Mouse (Mus musculus) splenic B cell, adult 2 months (primary cell): ENCODE results near the gene Trit1.

Source experiments
- DNase-seq: peaks from one replicate; pipeline ENCODE4 v3.0.0-alpha.2; 2011; ENCODE audit warnings: low read depth, low spot score
- H3K27me3 ChIP-seq: 2 replicates; pipeline ENCODE4 v1.6.1; 2012; ENCODE audit warnings: mild to moderate bottlenecking, low read length, moderate library complexity, mixed read lengths; ENCODE audit not compliant: control insufficient read depth, poor library complexity, insufficient read depth, severe bottlenecking
- H3K36me3 ChIP-seq: 2 replicates; pipeline ENCODE4 v1.6.1; 2012; ENCODE audit warnings: mild to moderate bottlenecking, low read length, moderate library complexity, mixed read lengths; ENCODE audit not compliant: control insufficient read depth, poor library complexity, insufficient read depth, severe bottlenecking

The Trit1 gene

DNA sequence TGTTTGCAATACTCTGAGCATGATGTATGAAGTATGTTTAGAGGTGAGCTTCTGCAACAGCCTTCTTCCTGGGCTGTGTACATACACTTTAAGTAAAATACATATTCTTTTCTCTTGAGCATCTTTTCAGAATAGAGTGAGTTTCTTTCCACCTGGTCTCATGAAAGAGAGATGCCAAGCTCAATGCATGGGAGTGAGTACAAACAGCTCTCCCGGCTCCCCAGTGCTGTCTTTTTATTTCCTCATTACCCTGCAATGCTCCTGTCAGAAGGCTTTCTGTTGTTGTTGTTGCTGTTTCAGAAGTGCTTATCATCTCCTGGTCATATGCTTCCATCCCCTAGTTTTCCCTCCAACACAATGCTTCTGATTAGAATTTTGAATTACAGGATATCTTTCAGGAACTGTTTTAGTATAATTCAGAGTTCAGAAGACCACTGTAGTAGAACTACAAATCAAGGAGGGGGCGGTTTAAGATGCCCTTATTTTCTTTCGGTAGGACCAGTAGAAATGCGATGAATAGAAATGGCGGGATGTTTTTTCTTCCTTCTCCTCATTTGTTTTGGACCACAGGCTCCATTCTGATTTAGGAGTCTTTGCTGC, 3.0 kb upstream of the Trit1 start:
- no peaks in the 10 kb centered on the region for H3K36me3 ChIP-seq
- no peak for DNase-seq
- H3K27me3 ChIP-seq, result no peaks in the 10 kb centered on the region

DNA sequence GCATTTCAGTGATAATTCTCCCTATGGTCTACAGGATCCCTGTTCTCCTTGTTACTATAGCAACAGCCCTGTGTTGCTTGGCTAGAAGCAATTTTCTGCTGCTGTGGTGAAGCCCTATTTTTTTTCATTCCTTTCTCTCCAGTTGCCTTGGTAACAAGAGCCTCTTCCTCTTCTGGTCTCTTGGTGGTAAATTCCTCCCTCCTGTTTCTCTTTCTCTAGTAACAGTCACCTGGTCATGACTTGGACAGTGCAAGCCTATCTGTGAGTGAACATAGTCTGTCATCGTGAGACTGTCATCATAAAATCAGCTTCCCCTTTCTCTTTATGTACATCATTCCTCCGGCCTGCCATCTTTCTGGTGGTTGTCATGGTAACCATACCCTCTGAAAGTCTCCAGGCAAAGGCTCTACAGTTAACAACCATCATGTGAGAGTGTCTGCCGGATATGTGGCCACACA, 2.4 kb upstream of the Trit1 start:
- no peaks in the 10 kb centered on the region for H3K36me3 ChIP-seq
- H3K27me3 ChIP-seq, result no peaks in the 10 kb centered on the region
- peak; percentile 85 for DNase-seq

DNA sequence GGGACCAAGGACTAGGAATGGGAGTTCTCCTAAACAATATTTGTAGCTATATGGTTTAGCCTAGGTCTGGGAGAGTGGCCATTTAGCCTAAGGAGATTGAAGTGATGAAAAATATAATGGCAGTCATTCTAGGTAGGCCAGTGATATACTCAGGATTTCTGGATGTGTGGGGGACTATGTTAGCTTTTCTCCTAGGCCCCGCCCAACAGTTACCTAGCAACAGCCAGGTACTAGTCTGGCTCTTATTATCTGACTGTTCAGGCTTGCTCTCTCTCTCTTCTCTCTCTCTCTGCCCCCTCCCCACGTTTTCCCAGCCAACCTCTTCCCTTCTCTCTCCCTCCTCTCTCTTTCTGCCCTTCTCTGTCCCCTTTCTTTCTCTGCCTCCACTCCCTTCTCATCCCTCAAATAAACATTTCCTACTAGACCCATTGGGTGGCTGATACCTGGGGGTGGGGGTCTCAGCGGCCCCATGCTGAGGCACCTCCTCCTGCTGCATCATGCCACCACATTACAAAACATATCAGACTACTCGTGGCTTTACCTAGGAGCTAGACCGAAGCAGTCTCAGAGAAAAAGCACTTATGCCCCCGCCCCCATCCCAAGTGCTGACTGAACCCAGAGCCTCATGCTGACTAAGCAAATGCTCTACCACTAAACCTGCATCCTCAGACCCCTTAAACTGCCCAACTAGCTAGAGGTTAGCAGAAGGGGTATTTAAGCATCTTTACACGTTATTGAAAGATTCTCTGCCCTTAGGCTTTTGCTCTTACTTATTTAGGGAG, 1.7 kb upstream of the Trit1 start:
- no peaks in the 10 kb centered on the region for H3K36me3 ChIP-seq
- DNase-seq, result no peak
- H3K27me3 ChIP-seq, result no peaks in the 10 kb centered on the region

DNA sequence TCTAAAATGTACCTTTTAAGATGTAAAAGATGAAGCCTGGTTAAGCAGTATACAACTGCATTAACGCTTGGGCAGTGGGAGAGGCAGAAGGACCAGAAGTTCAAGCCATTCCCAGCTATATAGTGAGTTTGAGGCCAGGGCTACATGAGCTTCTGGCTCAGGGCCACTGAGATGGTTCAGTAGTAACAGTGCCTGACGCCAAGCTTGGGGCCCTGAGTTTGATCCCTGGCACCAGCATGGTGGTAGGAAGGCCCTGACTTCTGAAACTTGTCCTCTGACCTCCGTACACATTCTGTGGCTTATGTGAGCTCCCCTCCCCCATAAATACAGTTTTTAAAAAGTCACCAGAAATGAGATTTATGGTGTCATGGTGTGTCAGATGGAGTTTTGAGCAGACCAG, 5.2 kb downstream of the Trit1 start:
- no peaks in the 10 kb centered on the region for H3K27me3 ChIP-seq
- DNase-seq, result no peak
- peaks cover 1% of the 10 kb centered on the region; the same call in 1 of the 2 replicates for H3K36me3 ChIP-seq

DNA sequence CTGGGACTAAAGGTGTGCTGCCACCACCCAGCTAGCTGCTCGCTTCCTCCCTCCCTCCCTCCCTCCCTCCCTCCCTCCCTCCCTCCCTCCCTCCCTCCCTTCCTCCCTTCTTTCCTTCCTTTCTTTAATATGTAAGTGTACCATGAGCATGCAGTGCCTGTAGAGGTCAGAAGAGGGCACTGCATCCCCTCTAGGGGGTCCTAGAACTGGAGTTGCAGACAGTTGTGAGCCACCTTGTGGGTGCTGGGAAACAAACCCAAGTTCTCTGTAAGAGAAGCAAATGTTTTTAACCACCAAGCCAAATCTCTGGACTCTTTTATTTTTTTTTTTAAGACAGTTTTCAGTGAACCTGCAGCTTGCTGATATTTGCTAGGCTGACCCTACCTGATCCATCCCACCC, 6.5 kb downstream of the Trit1 start:
- no peak for DNase-seq
- Histone ChIP-seq H3K36me3 (peaks cover 1% of the 10 kb centered on the region; the same call in 1 of the 2 replicates), H3K27me3 (no peaks in the 10 kb centered on the region)

DNA sequence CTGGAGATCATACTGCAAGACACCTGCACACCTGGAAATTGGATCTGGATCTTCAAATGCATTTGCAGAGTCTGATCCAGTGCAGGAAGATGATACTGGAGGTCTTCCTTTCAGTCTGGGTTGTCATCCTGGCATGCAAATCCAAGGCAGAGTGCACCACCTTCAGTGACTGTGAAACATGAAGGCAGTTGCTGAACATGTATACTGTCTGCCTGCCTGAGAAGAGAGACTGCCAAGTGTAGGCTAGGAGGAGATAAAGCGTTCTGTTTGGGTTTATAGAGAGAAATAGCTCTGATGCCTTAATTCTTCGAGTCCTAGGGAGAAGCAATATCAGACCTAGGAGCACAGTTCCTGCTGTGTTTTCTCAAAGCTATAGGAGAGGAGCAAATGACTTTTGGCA, 9.0 kb downstream of the Trit1 start:
- no peaks in the 10 kb centered on the region for H3K27me3 ChIP-seq
- peak; percentile 26 for DNase-seq
- H3K36me3 ChIP-seq, result peaks cover 1% of the 10 kb centered on the region; the same call in 1 of the 2 replicates

DNA sequence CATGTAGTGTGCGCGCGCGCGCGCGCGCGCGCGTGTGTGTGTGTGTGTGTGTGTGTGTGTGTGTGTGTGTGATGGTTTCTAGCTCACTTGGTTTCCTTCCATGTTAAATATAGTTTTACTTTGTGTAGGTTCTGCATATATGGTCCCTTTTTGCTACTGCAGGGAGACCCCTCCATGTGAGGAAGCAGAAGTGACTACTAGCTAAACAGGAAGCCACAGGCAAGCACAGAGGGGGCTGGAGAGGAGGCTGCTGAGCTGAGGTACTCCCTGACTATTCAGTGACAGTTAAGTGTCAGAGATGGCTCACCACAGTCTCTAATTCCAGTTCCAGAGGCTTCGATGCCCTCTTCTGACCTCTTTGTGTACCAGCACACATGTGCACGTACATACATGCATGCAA, 9.8 kb downstream of the Trit1 start:
- DNase-seq, result peak; percentile 84
- H3K36me3 ChIP-seq, result peaks cover 5% of the 10 kb centered on the region; the same call in 1 of the 2 replicates
- no peaks in the 10 kb centered on the region for H3K27me3 ChIP-seq

DNA sequence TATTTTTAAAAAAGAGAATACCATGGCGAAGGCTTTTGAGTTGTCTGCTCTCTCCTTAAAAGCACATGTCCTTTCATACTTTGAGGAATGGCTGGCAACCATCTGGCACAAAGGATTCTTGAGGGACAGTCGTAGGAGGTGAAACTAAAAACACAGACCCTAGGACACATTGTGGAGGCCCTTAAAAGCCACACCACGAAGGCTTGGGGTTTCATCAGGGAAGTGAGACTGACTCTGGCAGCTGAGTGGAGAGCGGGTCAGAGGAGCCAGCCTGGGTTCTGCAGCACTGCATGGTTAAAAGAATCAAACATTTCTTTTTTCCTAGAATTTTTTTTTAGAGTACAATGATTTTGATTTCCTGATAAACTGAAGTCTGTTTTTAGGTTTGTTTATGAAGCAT, 10.2 kb downstream of the Trit1 start:
- Histone ChIP-seq H3K27me3 (no peaks in the 10 kb centered on the region), H3K36me3 (peaks cover 9% of the 10 kb centered on the region; the same call in 1 of the 2 replicates)
- DNase-seq, result peak; percentile 51

DNA sequence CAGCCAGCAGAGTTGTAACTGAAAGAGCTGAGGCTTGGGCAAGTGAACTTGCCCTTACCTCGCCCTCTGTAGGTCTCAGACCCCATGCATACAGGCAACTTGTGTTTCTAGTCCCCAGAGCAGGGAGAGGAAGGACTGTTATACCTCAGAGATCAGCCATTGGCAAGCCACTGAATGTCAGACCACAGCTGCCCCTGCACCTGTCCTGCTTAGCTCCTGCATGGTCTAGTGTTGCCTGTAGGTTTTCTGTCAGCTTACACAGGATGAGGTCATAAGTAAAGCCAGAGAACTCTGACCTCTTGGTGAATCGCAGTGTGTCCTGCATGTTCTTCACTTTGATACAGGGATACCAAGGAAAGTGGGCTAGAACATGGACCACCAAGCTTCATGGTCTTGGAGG, 18.4 kb downstream of the Trit1 start:
- DNase-seq, result no peak
- Histone ChIP-seq H3K36me3 (peaks cover 12% of the 10 kb centered on the region), H3K27me3 (no peaks in the 10 kb centered on the region)

DNA sequence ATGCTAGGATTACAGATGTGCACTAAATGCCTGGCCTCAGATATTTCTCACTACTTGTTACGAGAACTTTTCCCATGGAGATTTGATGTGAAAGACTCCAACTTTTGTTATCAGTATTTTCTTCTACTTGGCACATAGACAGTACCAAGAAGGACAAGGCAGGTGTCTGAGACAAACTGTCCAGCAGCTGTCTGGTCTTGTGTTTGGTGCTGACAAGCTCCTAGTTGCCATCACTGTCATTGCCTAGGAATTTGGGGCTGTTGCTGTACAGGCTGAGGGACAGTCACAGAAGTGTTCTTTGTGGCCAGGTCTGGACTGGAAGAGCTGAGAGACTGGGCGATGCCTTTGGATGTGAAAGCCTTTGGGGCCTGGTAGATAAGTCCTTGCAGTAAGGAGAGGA, 19.2 kb downstream of the Trit1 start:
- no peaks in the 10 kb centered on the region for H3K27me3 ChIP-seq
- DNase-seq, result no peak
- peaks cover 17% of the 10 kb centered on the region for H3K36me3 ChIP-seq

DNA sequence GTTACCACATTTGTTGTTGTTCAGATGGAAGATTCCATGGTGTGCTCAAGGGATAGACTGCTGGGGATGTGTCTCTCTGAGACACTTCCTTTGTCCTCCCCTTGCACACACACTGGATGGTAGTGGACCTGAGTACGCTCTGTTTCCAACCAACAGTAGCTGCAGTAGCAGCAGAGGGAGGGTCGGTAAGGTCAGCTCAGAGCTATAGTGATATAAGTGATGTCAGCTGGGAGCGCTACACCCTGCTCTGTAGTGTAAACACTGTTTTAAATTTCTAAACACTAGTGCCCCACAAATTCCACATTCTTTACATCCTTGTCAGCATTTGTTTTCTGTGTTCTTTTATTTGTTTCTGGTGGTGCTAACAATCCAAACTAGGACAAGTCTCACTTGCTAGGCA, 20.3 kb downstream of the Trit1 start:
- DNase-seq, result no peak
- H3K27me3 ChIP-seq, result no peaks in the 10 kb centered on the region
- peaks cover 11% of the 10 kb centered on the region for H3K36me3 ChIP-seq

DNA sequence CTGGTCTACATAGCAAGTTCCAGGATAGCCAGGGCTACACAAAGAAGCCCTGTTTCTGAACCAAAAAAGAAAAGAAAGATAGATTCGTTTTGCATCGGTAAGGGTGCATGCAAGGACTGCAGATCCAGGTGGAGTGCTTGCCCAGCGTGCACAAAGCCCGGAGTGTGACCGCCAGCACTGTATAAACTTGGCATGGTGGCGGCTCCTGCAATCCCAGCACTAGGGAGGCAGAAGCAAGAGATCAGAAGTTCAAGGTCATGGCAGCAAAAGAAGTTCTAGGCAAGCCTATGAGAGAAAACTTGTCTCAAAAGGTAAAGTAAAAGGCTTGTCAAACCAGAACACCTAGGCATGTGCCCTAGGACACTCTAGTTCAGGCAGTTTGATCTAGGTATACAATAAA, 24.7 kb downstream of the Trit1 start:
- H3K36me3 ChIP-seq, result peaks cover 12% of the 10 kb centered on the region
- DNase-seq, result no peak
- H3K27me3 ChIP-seq, result no peaks in the 10 kb centered on the region

DNA sequence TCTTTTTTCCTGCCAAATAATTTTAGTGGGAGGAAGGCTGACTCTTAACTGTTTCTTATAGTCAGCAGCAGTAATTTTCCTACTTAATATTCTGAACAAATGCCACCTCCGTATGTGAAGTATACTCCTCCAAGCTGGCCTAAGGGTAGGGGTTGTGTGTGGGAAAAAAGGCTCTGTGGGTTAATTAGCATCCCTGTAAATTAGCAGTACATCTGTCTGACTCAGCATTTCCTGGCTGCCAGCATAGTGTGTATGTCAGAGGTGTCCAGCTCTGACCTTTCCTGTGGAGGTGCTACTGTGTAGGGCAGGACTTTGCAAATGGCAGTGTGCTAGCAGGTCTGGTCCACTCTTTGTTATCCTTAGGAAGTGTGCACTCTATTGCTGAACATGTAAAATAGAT, 27.5 kb downstream of the Trit1 start:
- DNase-seq, result no peak
- peaks cover 11% of the 10 kb centered on the region for H3K36me3 ChIP-seq
- H3K27me3 ChIP-seq, result no peaks in the 10 kb centered on the region

DNA sequence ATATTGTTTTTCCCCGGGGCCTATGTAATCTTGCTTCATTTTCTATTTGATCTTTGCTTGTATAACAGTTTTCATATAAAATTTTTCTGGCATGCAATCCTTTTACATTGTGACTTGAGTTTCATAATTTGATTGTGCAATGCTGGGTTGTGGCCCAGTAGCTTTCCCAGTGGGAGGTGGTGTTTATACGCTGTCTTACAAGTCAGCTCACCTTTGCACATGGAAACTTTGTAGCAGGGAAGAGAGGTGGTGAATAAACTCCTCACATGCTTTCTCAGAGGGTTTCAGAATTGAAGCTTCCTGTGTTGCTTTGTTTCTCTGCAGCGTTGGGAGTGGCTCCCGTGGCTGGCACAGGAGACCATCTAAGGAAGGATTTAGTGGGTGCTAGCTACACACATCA, 28.4 kb downstream of the Trit1 start:
- no peak for DNase-seq
- Histone ChIP-seq H3K36me3 (peaks cover 13% of the 10 kb centered on the region), H3K27me3 (no peaks in the 10 kb centered on the region)

DNA sequence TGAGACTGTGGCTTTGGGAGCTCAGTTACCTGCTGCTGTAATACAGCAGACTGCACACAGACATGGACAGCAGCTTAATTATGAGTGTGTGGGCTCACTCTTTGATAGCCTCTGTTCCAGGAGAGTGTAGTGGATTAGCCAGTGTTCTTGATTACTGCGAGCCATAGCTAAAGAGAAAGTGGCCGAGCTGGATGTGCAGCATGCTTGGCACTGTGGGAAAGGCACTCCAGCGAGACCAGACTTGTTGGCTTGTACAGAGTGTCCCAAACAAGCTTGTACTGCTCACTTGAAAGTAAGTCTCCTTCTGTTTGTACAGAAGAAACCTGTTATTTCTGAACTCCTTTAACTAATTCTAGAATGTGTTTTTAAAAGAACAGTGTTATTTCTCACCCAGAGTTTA, 29.9 kb downstream of the Trit1 start:
- Histone ChIP-seq H3K36me3 (peaks cover 6% of the 10 kb centered on the region), H3K27me3 (no peaks in the 10 kb centered on the region)
- no peak for DNase-seq
